Mouse (Mus musculus) lung, adult 18-20 months (tissue): ENCODE results near the gene Sbno1.

ENCODE experiments used
- DNase-seq, 2 experiments: peaks; one replicate each; pipeline ENCODE4 v3.0.0; 2022; ENCODE audit warnings: mixed read lengths in 2 of 2

Gene Sbno1

GRCm38 (mm10) chr5:124327510-124328364, 98.1 kb downstream of the Sbno1 start, which contains the start of the genes Mphosph9 and 2810006K23Rik:
TSS of gene Mphosph9 (minus strand) at chr5:124327972.
TSS of gene 2810006K23Rik (plus strand) at chr5:124328089.
- peak; percentile 99 to 100 for DNase-seq

- DNase-seq = no peak
Measured at GRCm38 (mm10) chr5:124326829-124327228, 99.0 kb downstream of the Sbno1 start.
